ENCODE assay signal across 27 mouse cellular contexts in genomic region chr13:44608286-44608675, GRCm38 (mm10).
A peak's percentile ranks its signal among the peaks of the same experiment; 100 is the strongest.
DNase-seq lines count a peak whose midpoint lies in the region; ATAC-seq and TF ChIP-seq lines count a peak whose summit lies in the region.
"Had no signal": no experiment of that assay in that cellular context is flagged by ENCODE, and none has a peak within 500 bp of the region (broad histone marks: within the 10 kb centered on the region; RNA-seq: fewer than 3 reads in every experiment).

No protein-coding gene starts in this region.

- 78% methylated on average over 3 of the region's 3 CpGs for WGBS in heart, embryonic 11.5 days (ENCODE audit: insufficient replicate concordance)
- 74% methylated on average over 3 of the region's 3 CpGs for whole genome bisulfite sequencing in heart, embryonic 15.5 days
- WGBS in heart, postnatal 0 days, result 83% methylated on average over 3 of the region's 3 CpGs

- no peaks in the 10 kb centered on the region for H3K27me3 ChIP-seq in heart, embryonic 11.5 days (ENCODE audit: control insufficient read depth, insufficient read depth, low read length)
- no peaks in the 10 kb centered on the region for H3K27me3 ChIP-seq in heart, embryonic 15.5 days
- no peaks in the 10 kb centered on the region for H3K27me3 ChIP-seq in heart, postnatal 0 days (ENCODE audit: control insufficient read depth, insufficient read depth, low read length)
- H3K27me3 ChIP-seq: embryonic facial prominence, embryonic 12.5 days; hindbrain, embryonic 12.5 days; intestine, embryonic 15.5 days had no signal

- ATAC-seq in heart, embryonic 11.5 days (replicated peaks; ENCODE audit: insufficient number of reproducible peaks, low FRiP score, low TSS enrichment), result no peak
- no peak for ATAC-seq in heart, embryonic 15.5 days (replicated peaks; ENCODE audit: insufficient number of reproducible peaks, insufficient read depth, low FRiP score, low read depth)
- peak; percentile 69 for ATAC-seq in heart, postnatal 0 days (ENCODE audit: insufficient read depth, low read depth)
- ATAC-seq: forebrain, embryonic 16.5 days; hindbrain, postnatal 0 days; intestine, embryonic 15.5 days had no signal

- H3K4me2 ChIP-seq in heart, embryonic 11.5 days, result no peak overlapping the region
- no peak overlapping the region for H3K4me2 ChIP-seq in heart, embryonic 15.5 days
- H3K4me2 ChIP-seq in heart, postnatal 0 days (ENCODE audit: low read depth, low read length), result no peak overlapping the region
- H3K4me2 ChIP-seq: embryonic facial prominence, embryonic 12.5 days; hindbrain, embryonic 12.5 days; intestine, embryonic 15.5 days had no signal

- TF ChIP-seq EP300 in heart, postnatal 0 days (IDR thresholded peaks at IDR 0.05; ENCODE audit: low read depth), result no peak

- peaks cover 8% of the 10 kb centered on the region; the same call in 1 of the 2 replicates for H3K4me1 ChIP-seq in heart, embryonic 11.5 days (ENCODE audit: control insufficient read depth, insufficient read depth, low read length)
- peaks cover 13% of the 10 kb centered on the region for H3K4me1 ChIP-seq in heart, embryonic 15.5 days (replicated peaks)
- peaks cover 9% of the 10 kb centered on the region; the same call in 1 of the 2 replicates for H3K4me1 ChIP-seq in heart, postnatal 0 days (ENCODE audit: control insufficient read depth, insufficient read depth)
- H3K4me1 ChIP-seq: hindbrain, embryonic 12.5 days; intestine, embryonic 15.5 days had no signal

- peak; percentile 14 to 46 for DNase-seq in heart, adult 18-20 months
- no peak for DNase-seq in heart, adult 11 months
- DNase-seq in heart, postnatal 0 days (ENCODE audit: low spot score), result peak; percentile 69
- peak; percentile 63 for DNase-seq in skeletal muscle tissue, adult 2 months (ENCODE audit: low read depth, low spot score)
- no peak for DNase-seq in spleen, postnatal 14 days (ENCODE audit: low spot score in 2 of 2)
- DNase-seq: B cell, adult 2 months; cerebellum, adult 8-10 months; embryo, embryonic 11 days; gastrocnemius, postnatal 14 days; kidney, postnatal 25 days; liver; lung, adult 2 months; lung, postnatal 14 days; midbrain, embryonic 14.5 days; retina, postnatal 1 day; right cerebral cortex, postnatal 14 days; thymus, adult 18-20 months; thymus, postnatal 25 days had no signal

- H3K4me3 ChIP-seq in heart, embryonic 11.5 days (ENCODE audit: low read depth, low read length), result no peak overlapping the region
- no peak overlapping the region for H3K4me3 ChIP-seq in heart, embryonic 15.5 days
- H3K4me3 ChIP-seq in heart, postnatal 0 days (ENCODE audit: low read depth, low read length), result no peak overlapping the region
- H3K4me3 ChIP-seq: embryonic facial prominence, embryonic 12.5 days; hindbrain, embryonic 12.5 days; intestine, embryonic 15.5 days had no signal

- H3K36me3 ChIP-seq in heart, embryonic 11.5 days (ENCODE audit: control insufficient read depth, insufficient read depth, low read length), result no peaks in the 10 kb centered on the region
- H3K36me3 ChIP-seq in heart, embryonic 15.5 days, result no peaks in the 10 kb centered on the region
- no peaks in the 10 kb centered on the region for H3K36me3 ChIP-seq in heart, postnatal 0 days (replicated peaks; ENCODE audit: control insufficient read depth, insufficient read depth, low read length)
- H3K36me3 ChIP-seq: embryonic facial prominence, embryonic 12.5 days; hindbrain, embryonic 12.5 days; intestine, embryonic 15.5 days had no signal

- no peak overlapping the region for H3K27ac ChIP-seq in heart, embryonic 11.5 days (ENCODE audit: low read depth, low read length)
- H3K27ac ChIP-seq in heart, embryonic 15.5 days, result peak overlapping the region; percentile 22; the same call in 1 of the 2 replicates
- peak overlapping the region; percentile 81 for H3K27ac ChIP-seq in heart, postnatal 0 days (ENCODE audit: low read depth)
- H3K27ac ChIP-seq: embryonic facial prominence, embryonic 12.5 days; hindbrain, embryonic 12.5 days; hindbrain, postnatal 0 days; intestine, embryonic 15.5 days; liver, embryonic 14.5 days; stomach, postnatal 0 days had no signal

- no peak overlapping the region for H3K9ac ChIP-seq in heart, embryonic 11.5 days (ENCODE audit: low read depth, low read length)
- H3K9ac ChIP-seq in heart, embryonic 15.5 days, result no peak overlapping the region
- no peak overlapping the region for H3K9ac ChIP-seq in heart, postnatal 0 days (replicated peaks; ENCODE audit: low read depth, low read length)
- H3K9ac ChIP-seq: embryonic facial prominence, embryonic 12.5 days; hindbrain, embryonic 12.5 days; intestine, embryonic 15.5 days; liver, embryonic 14.5 days had no signal

- H3K9me3 ChIP-seq in heart, embryonic 11.5 days (replicated peaks; ENCODE audit: control insufficient read depth, low read length), result no peaks in the 10 kb centered on the region
- H3K9me3 ChIP-seq in heart, embryonic 15.5 days (replicated peaks), result no peaks in the 10 kb centered on the region
- no peaks in the 10 kb centered on the region for H3K9me3 ChIP-seq in heart, postnatal 0 days (replicated peaks; ENCODE audit: control insufficient read depth, low read length)
- H3K9me3 ChIP-seq: embryonic facial prominence, embryonic 12.5 days; hindbrain, embryonic 12.5 days; intestine, embryonic 15.5 days had no signal

- TF ChIP-seq CTCF in heart, postnatal 0 days (IDR thresholded peaks at IDR 0.05; ENCODE audit: low read depth), result no peak

Comparison
In these comparisons a context has a peak if more than half of its experiments do, and no peak if none do; other contexts are left out.
1. DNase-seq: peak in heart, adult 18-20 months (2 of 2), heart, postnatal 0 days (single experiment) and skeletal muscle tissue, adult 2 months (single experiment); none in heart, adult 11 months (single experiment) and spleen, postnatal 14 days (0 of 2).